Mouse (Mus musculus): ENCODE results near the gene Hps1. TPM values are rescaled to one million over a fixed set of nuclear protein-coding genes. Genes with fewer than 3 reads are reported as not detected.

The Hps1 gene
- total RNA-seq, 2 experiments from 2014 or later: 2.0 to 3.6 TPM

DNA sequence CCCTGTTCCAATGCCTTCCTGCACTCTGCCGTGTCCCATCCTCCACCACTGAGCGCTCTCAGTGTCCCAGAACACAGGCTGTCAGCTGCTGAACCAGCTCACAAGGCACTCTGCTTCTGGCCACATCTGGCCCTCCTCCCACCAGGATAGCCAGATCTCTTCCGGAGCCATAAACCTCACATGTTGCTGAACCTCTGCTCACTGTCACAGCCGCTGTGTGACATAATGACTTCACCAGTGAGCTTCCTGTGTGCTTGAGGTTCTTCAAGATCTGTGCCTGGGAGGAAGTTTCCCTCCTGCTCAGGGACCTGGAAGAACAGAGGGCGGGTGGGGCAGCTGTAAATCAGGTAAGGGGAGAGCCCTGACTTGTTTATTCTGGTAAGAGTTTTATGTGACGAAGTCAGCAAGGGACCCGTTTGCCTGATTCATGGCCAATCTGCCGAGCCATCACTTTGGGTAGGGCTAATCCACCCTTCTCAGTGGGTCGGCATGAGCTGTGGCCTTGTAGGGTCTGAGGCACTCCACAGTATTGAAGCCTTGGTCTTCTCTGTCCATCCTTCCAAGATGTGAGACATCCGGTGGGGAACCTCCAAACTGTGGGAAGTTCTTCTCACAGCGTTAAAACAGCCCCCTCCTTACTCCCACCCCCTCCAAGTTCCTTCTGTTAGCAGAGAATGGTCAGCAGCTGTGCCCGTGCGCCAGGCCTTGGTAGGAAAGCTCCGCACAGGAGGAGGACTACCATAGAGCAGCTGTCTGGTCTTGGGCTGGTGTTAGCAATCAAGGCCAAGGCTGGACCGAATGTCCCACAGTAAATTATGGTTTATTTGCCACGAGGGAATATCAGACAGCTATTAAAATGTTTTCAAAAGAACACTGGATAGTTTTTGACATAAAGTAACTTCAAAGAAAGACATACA is 54.5 kb downstream of the Hps1 start:
- intact Hi-C loops (cut with DNase I): no loop called here
- peak; percentile 28 to 32 for DNase-seq

DNA sequence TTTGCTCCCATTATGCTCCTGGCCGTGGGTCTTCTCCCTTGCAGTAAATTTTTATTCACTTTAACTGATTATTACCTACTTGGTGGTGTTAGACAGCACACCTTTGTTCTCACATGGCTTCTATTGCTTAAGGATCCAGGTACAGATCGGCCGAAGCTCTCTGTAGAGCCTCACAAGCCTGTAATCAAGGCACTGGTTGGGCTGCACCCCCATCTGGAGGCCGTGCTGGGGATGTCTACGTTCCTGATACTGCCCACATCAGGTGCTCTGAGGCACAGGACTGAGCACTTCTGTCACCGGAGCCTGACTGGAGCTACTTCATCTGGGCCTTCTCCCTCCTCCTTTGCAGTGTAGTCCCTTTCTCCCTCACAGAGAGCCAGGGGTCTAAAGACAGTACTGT is 56.5 kb downstream of the Hps1 start:
- intact Hi-C loops (cut with DNase I): no loop called here
- DNase-seq: no peak

DNA sequence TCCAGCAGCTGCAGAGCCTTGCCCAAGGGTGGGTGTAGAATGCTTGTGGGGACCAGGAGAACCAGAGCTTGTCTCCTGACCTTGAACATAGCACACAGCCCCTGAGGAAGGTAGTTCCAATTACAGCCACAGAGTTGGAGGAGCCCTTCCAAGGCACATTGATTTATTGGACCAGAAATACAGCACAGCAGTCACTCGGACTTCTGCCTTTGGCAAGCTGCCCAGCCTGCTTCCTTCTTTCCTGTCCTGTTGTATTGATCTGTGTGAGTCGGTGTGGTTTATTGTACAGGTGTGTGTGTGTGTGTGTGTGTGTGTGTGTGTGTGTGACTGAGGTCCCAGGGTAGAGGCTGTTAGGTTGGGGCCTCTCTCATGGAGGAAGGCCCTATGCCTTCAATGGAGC is 57.3 kb downstream of the Hps1 start:
- no peak for DNase-seq
- intact Hi-C loops (cut with DNase I): no loop called here

DNA sequence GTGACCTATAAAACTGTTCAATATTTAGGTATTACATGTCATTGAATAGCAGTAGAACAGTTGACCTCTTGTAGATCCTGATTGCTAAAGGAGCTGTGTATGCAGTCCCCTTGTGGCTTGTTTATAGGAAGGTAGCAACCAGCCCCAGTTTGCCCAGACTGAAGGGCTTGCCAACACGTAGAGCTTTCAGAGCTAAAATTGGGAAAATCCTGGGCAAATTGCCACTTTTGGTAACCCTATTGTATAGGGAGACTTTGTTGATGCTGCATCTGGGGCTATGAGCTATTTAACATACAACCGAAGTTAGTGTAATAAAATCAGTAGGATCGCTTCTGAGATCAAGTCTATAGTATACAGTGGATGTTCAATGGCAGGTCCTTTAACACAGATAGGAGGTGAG is 61.7 kb downstream of the Hps1 start:
- no peak for DNase-seq
- intact Hi-C loops (cut with DNase I): no loop called here

DNA sequence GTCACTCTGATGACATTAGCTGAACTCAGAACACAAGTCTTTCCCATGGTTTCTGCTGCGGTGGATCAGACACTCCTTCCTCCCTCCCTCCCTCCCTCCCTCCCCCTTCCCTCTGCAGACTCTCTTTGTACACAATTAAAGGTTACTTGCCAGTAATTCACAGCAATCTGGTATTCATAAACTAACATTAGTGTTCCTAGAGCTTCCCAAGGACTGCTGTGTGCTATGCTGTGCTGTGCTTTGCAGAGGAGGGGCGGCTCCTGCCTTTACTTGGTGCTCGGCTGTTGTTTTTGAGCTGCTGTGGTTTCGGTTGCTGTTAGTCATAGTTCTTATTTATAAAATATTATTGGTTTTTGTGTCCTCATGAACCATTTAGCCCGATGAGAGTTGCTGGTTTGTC is 62.1 kb downstream of the Hps1 start:
- intact Hi-C loops (cut with DNase I): no loop called here
- no peak for DNase-seq

DNA sequence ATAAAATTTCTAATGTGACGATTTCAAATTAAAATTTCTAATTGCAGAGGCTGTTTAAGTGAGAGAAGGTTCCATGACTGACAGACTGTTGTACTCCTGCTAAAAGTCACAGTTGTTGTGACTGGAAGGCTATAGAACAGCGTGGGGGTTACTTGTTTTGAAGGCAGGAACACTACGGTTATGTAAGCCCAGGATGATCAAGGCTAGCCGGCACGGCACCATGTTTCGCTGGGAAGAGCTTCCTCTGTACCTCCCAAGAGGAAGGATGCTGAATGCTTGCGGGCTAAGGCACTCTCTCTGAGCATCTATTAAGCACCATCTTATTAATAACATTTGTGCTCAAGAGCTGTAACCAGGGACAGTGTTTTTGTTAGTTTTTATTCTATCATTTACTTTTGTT is 63.3 kb downstream of the Hps1 start:
- no peak for DNase-seq
- intact Hi-C loops (cut with DNase I): no loop called here

DNA sequence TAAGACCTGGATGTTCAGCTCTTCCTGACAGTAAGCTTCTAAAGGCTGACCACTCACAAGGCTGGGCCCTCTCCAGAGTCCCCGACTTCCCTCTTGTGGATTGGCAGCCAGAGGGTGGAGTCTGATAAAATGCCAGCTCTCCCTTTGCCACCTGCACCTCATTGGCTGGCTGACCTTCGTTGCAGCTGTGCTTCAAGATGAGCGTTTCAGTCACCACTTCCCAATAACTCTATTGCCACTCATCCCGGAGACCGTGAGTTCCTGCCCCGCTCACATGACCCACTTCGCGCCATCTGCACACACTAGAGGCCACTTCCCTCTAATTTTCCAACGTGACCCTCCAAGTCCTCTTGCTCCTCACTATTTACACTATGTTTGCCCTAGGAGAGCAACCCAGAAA is 66.0 kb downstream of the Hps1 start:
- no peak for DNase-seq
- intact Hi-C loops (cut with DNase I): no loop called here

Other genes with a start within 250 kb of the Hps1 start
- 1 to 10 TPM; 1.3 to 1.8 TPM for gene Loxl4, start 167.2 kb downstream of the Hps1 start, total RNA-seq (2021)
- gene Pyroxd2, start 27.2 kb downstream of the Hps1 start, total RNA-seq (2021): 1 to 10 TPM; 5.0 to 5.5 TPM

Data from heart, postnatal 14 days (tissue).